Mouse (Mus musculus): ENCODE results near the gene Scamp1. TPM values are rescaled to one million over a fixed set of nuclear protein-coding genes. Genes with fewer than 3 reads are reported as not detected.

Gene Scamp1
- polyA plus RNA-seq, 1 experiment from 2014 or later, result 37.9 TPM

DNA sequence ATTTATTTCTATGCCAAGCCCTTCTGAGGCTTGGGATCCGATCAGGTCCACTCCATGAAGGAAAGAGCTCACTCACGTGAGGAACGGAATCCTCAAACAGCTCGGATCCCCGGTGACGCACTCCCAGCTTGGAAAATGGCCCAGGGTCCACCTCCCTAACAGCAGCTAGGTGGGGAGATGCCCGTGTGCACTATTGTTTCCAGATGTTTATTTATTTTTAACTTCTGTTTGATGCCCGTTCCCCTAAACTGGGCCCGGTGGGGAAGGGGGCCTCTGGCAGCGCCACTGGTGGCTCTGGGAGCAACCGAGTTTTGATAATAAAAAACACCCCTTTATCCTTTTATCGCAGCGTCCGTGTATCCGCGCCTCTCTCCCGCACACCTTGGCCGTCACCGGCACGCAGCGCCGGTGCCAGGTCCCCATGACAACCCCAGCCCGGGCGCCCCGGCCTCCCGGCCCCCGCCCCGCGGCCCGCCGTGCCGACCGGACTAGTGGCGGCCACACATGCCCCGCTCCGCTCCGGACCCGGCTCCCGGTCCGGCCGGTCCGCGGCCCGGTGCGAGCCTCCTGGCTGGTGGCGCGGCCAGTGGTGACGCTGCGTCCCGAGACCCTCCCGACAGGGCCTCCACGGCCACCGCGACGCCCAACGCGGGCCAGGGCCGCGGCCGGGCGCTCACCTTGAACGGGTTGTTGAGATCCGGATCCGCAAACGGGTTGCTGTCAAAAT lies 951 bp downstream of the Scamp1 start:
- under 1% methylated on average over 65 of the region's 65 CpGs for WGBS

DNA sequence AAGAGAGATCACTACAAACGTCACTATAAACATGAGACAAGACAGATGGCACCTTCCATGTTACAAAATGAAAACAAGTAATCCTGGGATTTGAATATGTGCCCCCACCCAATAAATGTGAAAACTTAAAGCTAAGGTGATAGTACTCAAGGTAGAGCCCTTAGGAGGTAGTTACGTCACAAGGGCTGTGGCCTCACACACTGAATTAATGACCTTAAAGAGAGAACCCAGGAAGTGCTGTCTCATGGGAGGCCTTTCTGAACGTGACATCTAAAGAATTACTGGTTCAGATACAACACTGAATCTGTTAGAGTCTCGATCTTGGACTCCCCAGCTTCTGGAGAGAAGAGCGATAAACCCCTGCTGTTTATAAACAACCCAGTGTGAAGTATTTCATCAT lies 6.2 kb downstream of the Scamp1 start:
- Histone ChIP-seq H3K36me3 (ENCODE audit: insufficient read depth, low read length) (no peaks in the 10 kb centered on the region), H3K4me3 (ENCODE audit: low read length) (no peak overlapping the region), H3K9ac (replicated peaks; ENCODE audit: low read length) (no peak overlapping the region), H3K4me2 (replicated peaks; ENCODE audit: low read depth, low read length) (no peak overlapping the region), H3K4me1 (ENCODE audit: insufficient read depth, low read length) (peaks cover 8% of the 10 kb centered on the region), H3K9me3 (ENCODE audit: low read length) (no peaks in the 10 kb centered on the region), H3K27me3 (ENCODE audit: insufficient read depth, low read length) (no peaks in the 10 kb centered on the region), H3K27ac (ENCODE audit: low read length) (no peak overlapping the region)
- WGBS, result 60% methylated on average over 5 of the region's 5 CpGs
- ATAC-seq (ENCODE audit: low FRiP score, low TSS enrichment), result no peak

More for the DNA sequence above, 951 bp downstream of the Scamp1 start:
- Histone ChIP-seq H3K36me3 (ENCODE audit: insufficient read depth, low read length) (no peaks in the 10 kb centered on the region), H3K9me3 (ENCODE audit: low read length) (no peaks in the 10 kb centered on the region), H3K4me3 (ENCODE audit: low read length) (peak overlapping the region; percentile 93), H3K27me3 (ENCODE audit: insufficient read depth, low read length) (no peaks in the 10 kb centered on the region), H3K27ac (ENCODE audit: low read length) (peak overlapping the region; percentile 71), H3K4me1 (ENCODE audit: insufficient read depth, low read length) (peaks cover 12% of the 10 kb centered on the region), H3K4me2 (replicated peaks; ENCODE audit: low read depth, low read length) (peak overlapping the region; percentile 91), H3K9ac (replicated peaks; ENCODE audit: low read length) (peak overlapping the region; percentile 96)
- peak; percentile 77 for ATAC-seq (ENCODE audit: low FRiP score, low TSS enrichment)

DNA sequence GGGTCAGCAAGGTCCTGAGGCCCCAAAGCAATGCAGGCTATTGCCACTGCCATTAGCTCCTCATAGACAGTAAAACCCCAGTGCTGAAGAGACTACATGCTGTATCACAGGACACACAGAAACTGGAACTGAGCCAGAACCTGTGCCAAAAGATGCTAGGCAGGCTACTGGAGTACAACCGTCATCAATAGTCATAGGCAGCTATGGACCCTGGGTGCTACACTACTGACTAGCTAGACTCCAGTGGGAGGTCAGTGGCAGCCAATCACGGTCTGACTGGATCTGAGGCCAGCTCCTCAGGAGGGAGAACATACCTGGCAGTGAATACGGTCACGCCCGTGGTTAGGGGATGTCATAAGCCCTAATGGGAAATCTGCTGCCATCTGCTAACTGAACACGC lies 14.4 kb downstream of the Scamp1 start:
- Histone ChIP-seq H3K4me2 (replicated peaks; ENCODE audit: low read depth, low read length) (no peak overlapping the region), H3K27me3 (ENCODE audit: insufficient read depth, low read length) (no peaks in the 10 kb centered on the region), H3K4me3 (ENCODE audit: low read length) (no peak overlapping the region), H3K4me1 (ENCODE audit: insufficient read depth, low read length) (no peaks in the 10 kb centered on the region), H3K36me3 (ENCODE audit: insufficient read depth, low read length) (no peaks in the 10 kb centered on the region), H3K27ac (ENCODE audit: low read length) (no peak overlapping the region), H3K9me3 (ENCODE audit: low read length) (no peaks in the 10 kb centered on the region), H3K9ac (replicated peaks; ENCODE audit: low read length) (no peak overlapping the region)
- no peak; the same call in 1 of the 2 replicates for ATAC-seq (ENCODE audit: low FRiP score, low TSS enrichment)
- WGBS, result 95% methylated on average over 6 of the region's 6 CpGs

DNA sequence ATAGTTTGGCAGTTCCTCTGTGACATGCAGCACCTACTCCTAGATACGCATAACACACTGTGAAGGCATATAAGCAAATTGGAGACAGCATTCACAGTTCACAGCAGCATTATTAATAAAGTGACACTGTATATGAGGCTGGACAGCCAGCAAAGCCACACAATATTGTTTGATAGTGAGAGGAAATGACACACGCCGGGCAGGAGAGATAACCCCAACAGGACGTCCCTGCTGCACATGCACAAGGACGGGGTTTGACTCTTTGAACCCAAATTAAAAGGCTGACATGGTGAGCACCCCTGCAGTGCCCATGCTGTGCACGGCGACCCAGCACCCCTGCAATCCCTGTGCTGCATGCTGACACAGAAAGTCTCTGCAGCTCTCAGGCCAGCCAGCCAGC lies 17.5 kb downstream of the Scamp1 start:
- Histone ChIP-seq H3K27me3 (ENCODE audit: insufficient read depth, low read length) (no peaks in the 10 kb centered on the region), H3K27ac (ENCODE audit: low read length) (no peak overlapping the region), H3K9me3 (ENCODE audit: low read length) (no peaks in the 10 kb centered on the region), H3K36me3 (ENCODE audit: insufficient read depth, low read length) (no peaks in the 10 kb centered on the region), H3K4me1 (ENCODE audit: insufficient read depth, low read length) (no peaks in the 10 kb centered on the region; the same call in 1 of the 2 replicates), H3K4me3 (ENCODE audit: low read length) (no peak overlapping the region), H3K9ac (replicated peaks; ENCODE audit: low read length) (no peak overlapping the region), H3K4me2 (replicated peaks; ENCODE audit: low read depth, low read length) (no peak overlapping the region)
- ATAC-seq (ENCODE audit: low FRiP score, low TSS enrichment), result no peak
- 65% methylated on average over 7 of the region's 7 CpGs for WGBS

DNA sequence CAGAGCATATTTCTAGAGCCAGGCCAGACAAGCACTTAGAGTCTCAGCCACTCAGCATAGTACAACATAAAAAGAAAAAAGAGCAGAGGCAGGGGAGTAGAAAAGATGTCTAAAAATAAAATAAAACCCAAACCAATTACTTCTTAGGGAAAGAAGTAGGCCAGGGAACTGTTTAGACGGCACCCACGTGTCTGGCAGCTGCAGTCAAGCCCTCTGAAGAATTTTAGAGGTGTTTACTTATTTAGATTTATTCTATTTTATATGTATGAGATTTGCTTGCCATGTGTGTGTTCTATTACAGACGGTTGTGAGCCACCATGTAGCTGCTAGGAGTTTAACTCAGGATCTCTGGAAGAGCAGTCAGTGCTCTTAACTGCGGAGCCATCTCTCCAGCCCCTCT lies 18.5 kb downstream of the Scamp1 start:
- no peak overlapping the region for H3K4me3 ChIP-seq (ENCODE audit: low read length)
- no peak overlapping the region for H3K27ac ChIP-seq (ENCODE audit: low read length)
- no peaks in the 10 kb centered on the region for H3K9me3 ChIP-seq (ENCODE audit: low read length)
- no peak overlapping the region for H3K4me2 ChIP-seq (replicated peaks; ENCODE audit: low read depth, low read length)
- 71% methylated on average over 4 of the region's 4 CpGs for WGBS
- H3K9ac ChIP-seq (replicated peaks; ENCODE audit: low read length), result no peak overlapping the region
- H3K36me3 ChIP-seq (ENCODE audit: insufficient read depth, low read length), result no peaks in the 10 kb centered on the region
- ATAC-seq (ENCODE audit: low FRiP score, low TSS enrichment), result no peak
- no peaks in the 10 kb centered on the region for H3K27me3 ChIP-seq (ENCODE audit: insufficient read depth, low read length)
- H3K4me1 ChIP-seq (ENCODE audit: insufficient read depth, low read length), result no peaks in the 10 kb centered on the region; the same call in 1 of the 2 replicates

DNA sequence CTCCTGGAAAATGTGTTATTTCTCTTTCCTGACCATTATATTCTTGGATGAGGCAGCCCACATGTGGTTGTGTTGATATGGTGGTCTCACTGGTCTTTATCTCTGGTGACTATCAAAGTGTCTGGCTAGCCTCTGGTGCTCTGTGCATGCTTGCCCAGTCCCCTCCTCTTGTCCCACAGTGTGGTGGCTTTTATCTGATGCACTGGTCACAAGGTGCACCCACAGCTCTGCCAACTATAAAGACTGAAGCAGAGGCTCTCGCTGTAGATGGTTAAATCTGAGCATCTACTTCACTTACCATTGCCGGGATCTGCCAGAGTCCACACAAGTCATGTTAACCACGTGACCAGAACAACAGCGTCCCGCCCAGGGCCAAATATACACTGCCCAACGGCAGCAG lies 19.1 kb downstream of the Scamp1 start:
- Histone ChIP-seq H3K27me3 (ENCODE audit: insufficient read depth, low read length) (no peaks in the 10 kb centered on the region), H3K9ac (replicated peaks; ENCODE audit: low read length) (no peak overlapping the region), H3K4me1 (ENCODE audit: insufficient read depth, low read length) (no peaks in the 10 kb centered on the region; the same call in 1 of the 2 replicates), H3K4me2 (replicated peaks; ENCODE audit: low read depth, low read length) (no peak overlapping the region), H3K36me3 (ENCODE audit: insufficient read depth, low read length) (no peaks in the 10 kb centered on the region), H3K4me3 (ENCODE audit: low read length) (no peak overlapping the region), H3K9me3 (ENCODE audit: low read length) (no peaks in the 10 kb centered on the region), H3K27ac (ENCODE audit: low read length) (no peak overlapping the region)
- no peak for ATAC-seq (ENCODE audit: low FRiP score, low TSS enrichment)
- WGBS, result 90% methylated on average over 6 of the region's 6 CpGs

DNA sequence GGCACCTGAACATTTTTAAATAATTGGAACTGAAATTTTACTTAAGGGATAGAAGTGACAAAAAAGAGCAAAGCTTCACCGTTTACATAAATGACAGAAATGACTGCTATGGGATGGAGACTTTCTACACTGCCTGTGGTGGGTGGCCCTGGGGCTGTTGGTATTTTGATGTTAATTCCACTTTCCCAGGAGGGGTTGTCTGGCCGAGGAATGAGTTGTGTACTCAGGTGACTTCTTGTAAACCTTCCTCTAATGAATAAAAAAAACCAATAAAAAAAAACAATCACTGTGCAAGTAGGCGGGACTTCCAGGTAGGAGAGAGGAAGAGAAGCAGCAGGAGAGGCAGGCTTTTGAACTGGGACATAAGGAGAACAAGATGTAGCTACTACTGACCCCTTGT lies 20.4 kb downstream of the Scamp1 start:
- Histone ChIP-seq H3K36me3 (ENCODE audit: insufficient read depth, low read length) (no peaks in the 10 kb centered on the region), H3K4me2 (replicated peaks; ENCODE audit: low read depth, low read length) (no peak overlapping the region), H3K27me3 (ENCODE audit: insufficient read depth, low read length) (no peaks in the 10 kb centered on the region), H3K9ac (replicated peaks; ENCODE audit: low read length) (no peak overlapping the region), H3K4me3 (ENCODE audit: low read length) (no peak overlapping the region), H3K4me1 (ENCODE audit: insufficient read depth, low read length) (no peaks in the 10 kb centered on the region; the same call in 1 of the 2 replicates), H3K27ac (ENCODE audit: low read length) (no peak overlapping the region), H3K9me3 (ENCODE audit: low read length) (no peaks in the 10 kb centered on the region)
- 73% methylated on average over 3 of the region's 3 CpGs for WGBS
- no peak for ATAC-seq (ENCODE audit: low FRiP score, low TSS enrichment)

DNA sequence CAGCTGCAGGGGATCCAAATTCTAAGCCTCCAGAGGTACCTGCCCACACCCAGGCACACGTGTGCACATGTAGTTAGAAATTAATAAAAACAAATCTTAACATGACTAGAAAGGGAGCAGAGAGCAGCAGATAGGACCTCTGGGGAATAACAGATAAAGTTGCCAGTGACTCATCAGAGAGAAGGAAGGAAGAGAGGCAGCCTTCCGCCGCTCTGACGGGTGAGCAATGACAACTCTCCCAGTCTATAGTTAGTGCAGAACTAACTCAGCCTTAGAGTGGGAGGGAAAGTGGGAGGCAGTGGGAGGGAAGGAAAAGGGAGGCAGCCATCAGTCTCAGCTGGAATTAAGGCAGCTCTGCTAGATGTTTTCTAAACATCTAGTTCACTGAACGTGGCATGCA lies 21.7 kb downstream of the Scamp1 start:
- no peaks in the 10 kb centered on the region for H3K9me3 ChIP-seq (ENCODE audit: low read length)
- H3K9ac ChIP-seq (replicated peaks; ENCODE audit: low read length), result no peak overlapping the region
- H3K27ac ChIP-seq (ENCODE audit: low read length), result no peak overlapping the region
- H3K4me2 ChIP-seq (replicated peaks; ENCODE audit: low read depth, low read length), result no peak overlapping the region
- 32% methylated on average over 5 of the region's 5 CpGs for WGBS
- H3K4me1 ChIP-seq (ENCODE audit: insufficient read depth, low read length), result no peaks in the 10 kb centered on the region; the same call in 1 of the 2 replicates
- no peaks in the 10 kb centered on the region for H3K27me3 ChIP-seq (ENCODE audit: insufficient read depth, low read length)
- no peaks in the 10 kb centered on the region for H3K36me3 ChIP-seq (ENCODE audit: insufficient read depth, low read length)
- no peak overlapping the region for H3K4me3 ChIP-seq (ENCODE audit: low read length)
- ATAC-seq (ENCODE audit: low FRiP score, low TSS enrichment), result 0 out of 2 replicates have a peak, but pooled peaks have one; percentile 57

DNA sequence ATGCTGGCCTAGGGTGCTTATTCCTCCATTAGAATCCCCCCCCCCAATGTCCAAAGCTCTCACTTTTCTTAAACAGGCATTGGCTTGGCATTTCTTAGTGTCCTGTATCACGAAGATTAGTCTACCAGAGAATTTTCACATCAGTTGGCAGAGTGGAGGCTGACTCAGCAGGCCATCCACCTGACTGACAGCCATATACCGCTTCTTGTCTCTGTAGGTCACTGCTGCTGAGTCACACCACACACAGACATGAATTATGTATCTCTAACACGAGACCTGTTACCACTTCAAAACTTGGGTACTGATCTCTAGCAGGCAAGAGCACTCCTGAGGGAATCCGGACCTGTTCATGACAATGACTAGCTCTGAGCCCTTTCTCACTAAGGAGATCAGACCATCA lies 23.1 kb downstream of the Scamp1 start:
- WGBS, result 74% methylated on average over 4 of the region's 4 CpGs

DNA sequence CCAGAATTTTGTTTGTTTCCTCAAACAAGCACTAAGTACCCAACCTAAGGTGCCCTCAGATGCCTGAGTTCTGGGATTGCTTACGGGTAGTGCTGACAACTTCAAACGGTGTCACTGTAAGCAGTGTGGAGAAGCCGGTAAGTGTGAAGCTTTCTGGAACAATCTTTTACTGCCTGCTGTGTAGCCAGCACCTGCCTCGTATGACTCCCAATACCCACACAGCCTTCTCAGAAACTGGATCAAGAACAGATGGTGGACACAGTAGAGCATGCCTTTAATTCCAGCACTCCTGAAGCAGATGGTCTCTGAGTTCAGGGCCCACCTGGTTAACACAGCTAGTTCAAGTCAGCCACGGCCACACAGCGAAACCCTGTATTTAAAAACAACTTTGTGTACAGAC lies 24.0 kb downstream of the Scamp1 start:
- no peaks in the 10 kb centered on the region for H3K27me3 ChIP-seq (ENCODE audit: insufficient read depth, low read length)
- no peak for ATAC-seq (ENCODE audit: low FRiP score, low TSS enrichment)
- no peaks in the 10 kb centered on the region for H3K36me3 ChIP-seq (ENCODE audit: insufficient read depth, low read length)
- no peak overlapping the region for H3K9ac ChIP-seq (replicated peaks; ENCODE audit: low read length)
- H3K9me3 ChIP-seq (ENCODE audit: low read length), result no peaks in the 10 kb centered on the region
- H3K4me2 ChIP-seq (replicated peaks; ENCODE audit: low read depth, low read length), result no peak overlapping the region
- H3K4me3 ChIP-seq (ENCODE audit: low read length), result no peak overlapping the region
- WGBS, result 75% methylated on average over 6 of the region's 6 CpGs
- H3K4me1 ChIP-seq (ENCODE audit: insufficient read depth, low read length), result peaks cover 5% of the 10 kb centered on the region
- H3K27ac ChIP-seq (ENCODE audit: low read length), result no peak overlapping the region

More for the DNA sequence above, 23.1 kb downstream of the Scamp1 start:
- Histone ChIP-seq H3K4me3 (ENCODE audit: low read length) (no peak overlapping the region), H3K9ac (replicated peaks; ENCODE audit: low read length) (no peak overlapping the region), H3K27ac (ENCODE audit: low read length) (no peak overlapping the region), H3K36me3 (ENCODE audit: insufficient read depth, low read length) (no peaks in the 10 kb centered on the region), H3K4me1 (ENCODE audit: insufficient read depth, low read length) (peaks cover 3% of the 10 kb centered on the region), H3K4me2 (replicated peaks; ENCODE audit: low read depth, low read length) (no peak overlapping the region), H3K9me3 (ENCODE audit: low read length) (no peaks in the 10 kb centered on the region), H3K27me3 (ENCODE audit: insufficient read depth, low read length) (no peaks in the 10 kb centered on the region)
- no peak for ATAC-seq (ENCODE audit: low FRiP score, low TSS enrichment)
